Mouse (Mus musculus) liver, postnatal 0 days (tissue): ENCODE measurements around the gene U2af2.

Source experiments
- CTCF ChIP-seq: sonication (generic); IDR thresholded peaks from 2 replicates; pipeline ENCODE4 v1.5.1; 2016; ENCODE audit warnings: antibody characterized with exemption, low read depth
- EP300 ChIP-seq: IDR thresholded peaks from 2 replicates; pipeline ENCODE4 v1.6.1; 2016; ENCODE audit warnings: antibody characterized with exemption, low read depth, mild to moderate bottlenecking

GRCm38 (mm10) chr7:5033818-5034217 lies 28.1 kb upstream of the U2af2 start, which contains the start of gene 4632433K11Rik:
- no peak for TF ChIP-seq CTCF
- no peak for TF ChIP-seq EP300
